Mouse (Mus musculus) heart, adult 8-10 months (tissue): ENCODE results near the gene Pyurf. TPM values are rescaled to one million over a fixed set of nuclear protein-coding genes. Genes with fewer than 3 reads are reported as not detected.

Experiments
- DNase-seq: peaks from one replicate; pipeline ENCODE4 v3.0.0; 2022; ENCODE audit warnings: low spot score
- total RNA-seq, 4 experiments: library from RNA; stranded (reverse); gene quantifications; 2 replicates each; pipeline ENCODE4 v1.2.4; 2022

Pyurf gene
- 10 to 100 TPM; 21.8 to 24.4 (median 23.9) TPM for total RNA-seq

DNA sequence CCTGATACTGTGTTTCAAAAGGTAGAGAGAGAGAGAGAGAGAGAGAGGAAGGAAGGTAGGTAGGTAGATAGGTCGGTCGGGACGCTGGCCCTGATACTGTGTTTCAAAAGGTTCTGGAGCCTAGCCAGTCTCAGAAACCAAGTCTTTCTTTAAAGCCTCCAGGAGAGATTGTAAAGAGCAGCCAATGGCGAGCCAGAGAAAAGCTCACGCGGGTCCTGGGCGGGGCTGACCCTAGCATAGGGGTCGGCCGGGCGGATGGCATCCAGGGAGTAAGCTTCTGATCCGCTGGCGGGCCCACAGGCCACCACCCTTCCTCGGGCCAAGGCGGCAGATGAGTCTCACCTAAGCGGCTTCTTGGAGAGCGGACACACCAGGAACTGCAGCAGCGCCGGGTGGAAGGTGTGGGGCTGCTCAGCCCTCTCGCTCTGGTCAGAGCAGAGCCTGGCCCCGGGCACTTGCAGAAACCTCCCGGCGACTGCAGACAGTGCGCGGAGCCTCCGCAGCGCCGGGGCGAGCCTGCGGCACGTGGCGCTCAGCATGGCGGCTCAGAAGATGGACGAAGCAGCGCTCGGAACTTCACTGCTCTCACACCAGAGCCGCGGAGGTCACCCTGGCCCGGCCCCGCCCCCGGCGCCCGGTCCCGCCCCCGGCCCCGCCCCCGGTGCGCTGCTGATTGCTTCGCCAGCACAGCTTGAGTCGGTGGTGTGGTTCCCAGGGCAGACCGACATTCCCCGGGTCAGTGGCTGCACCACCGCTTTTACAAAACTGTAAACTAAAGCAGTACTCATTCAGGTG, at the start of gene Pyurf:
Pyurf (minus strand) TSS at position 612 of the 795 bp plus-strand sequence.
- DNase-seq, result peak; percentile 89

DNA sequence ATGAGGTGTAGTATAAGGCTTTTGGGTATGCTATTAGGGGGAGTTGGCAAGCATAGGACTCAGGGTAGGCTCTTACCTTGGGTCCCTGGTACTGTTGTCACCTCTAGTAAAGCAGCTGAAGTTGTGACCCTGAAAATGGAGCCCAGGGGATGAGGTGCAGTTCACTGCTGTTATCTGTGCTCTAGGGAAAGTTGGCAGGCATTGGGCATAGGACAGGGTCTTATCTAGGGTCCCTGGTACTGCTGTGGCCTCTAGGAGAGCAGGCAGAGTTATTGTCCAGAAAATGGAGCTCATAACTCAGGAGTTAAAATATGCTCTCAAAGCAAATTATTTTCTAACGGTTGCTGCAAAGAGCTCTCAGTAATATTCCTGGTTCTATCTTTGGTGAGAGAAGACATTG, 29.5 kb upstream of the Pyurf start:
- no peak for DNase-seq

GRCm38 (mm10) chr6:57711726-57712125, 19.8 kb upstream of the Pyurf start:
- DNase-seq, result no peak

DNA sequence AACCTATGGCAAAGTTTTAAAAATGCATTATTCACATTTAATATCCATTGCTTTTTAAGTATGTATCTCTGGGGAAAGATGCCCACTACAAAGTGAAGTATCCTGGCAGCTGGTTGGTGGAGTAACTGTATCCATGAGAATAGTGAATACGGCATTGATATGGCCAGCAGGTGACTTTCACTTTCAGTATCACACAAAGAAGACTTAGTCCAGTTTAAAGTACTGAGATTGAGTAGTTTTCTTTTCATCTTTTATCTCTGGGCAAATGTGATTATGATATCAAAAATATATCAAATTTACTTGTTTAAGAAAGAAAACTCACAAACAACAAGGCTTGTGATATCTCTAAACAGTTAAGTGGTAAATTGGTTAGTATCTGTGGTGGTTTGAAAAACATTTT, 14.8 kb upstream of the Pyurf start:
- DNase-seq, result peak; percentile 21

GRCm38 (mm10) chr6:57703703-57704102, 11.8 kb upstream of the Pyurf start:
- DNase-seq, result peak; percentile 21

GRCm38 (mm10) chr6:57702743-57703499, 11.0 kb upstream of the Pyurf start:
- DNase-seq, result peak; percentile 97

- peak; percentile 21 for DNase-seq
Observed at GRCm38 (mm10) chr6:57702376-57702742, 10.5 kb upstream of the Pyurf start, which contains the start of gene Lancl2. Lancl2 (plus strand) TSS chr6:57702540.

DNA sequence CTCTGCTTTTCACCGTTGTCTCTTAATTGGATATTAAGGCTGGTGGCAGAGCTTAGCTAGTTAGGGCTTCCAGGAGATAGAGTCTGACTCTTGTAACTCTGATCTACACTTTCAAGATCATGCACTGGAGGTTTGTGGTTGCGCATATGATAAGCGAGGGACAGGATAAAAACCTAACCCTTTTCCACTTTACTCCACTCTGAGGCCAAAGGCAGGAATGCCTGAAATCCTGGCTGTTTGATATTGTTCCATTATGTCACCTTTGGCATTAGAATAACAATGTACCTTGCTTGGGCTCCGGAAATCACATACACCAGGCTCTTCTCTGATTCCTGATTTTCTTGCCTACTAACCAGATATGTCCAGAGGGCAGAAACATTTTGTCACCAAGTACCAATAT, 9.8 kb upstream of the Pyurf start:
- DNase-seq, result no peak

DNA sequence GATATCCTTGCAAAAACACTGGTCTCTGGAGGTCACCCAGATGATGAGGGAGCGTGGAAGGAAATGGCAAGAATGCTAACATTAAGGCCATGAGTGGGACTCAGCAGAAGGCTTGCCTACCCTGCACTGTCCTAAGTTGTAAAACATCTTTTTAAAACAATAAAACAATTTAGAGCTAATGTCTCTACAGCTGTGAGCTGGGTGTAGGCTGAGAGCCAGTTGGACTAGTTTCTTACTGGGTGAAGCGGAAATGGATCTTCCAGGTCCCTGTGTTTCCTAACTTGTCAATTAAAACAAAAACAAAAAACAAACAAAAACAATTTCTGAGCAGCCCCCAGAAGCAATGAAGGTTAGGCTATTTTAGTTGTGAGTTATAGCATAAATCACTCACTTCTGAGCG, 1.2 kb upstream of the Pyurf start:
- no peak for DNase-seq

DNA sequence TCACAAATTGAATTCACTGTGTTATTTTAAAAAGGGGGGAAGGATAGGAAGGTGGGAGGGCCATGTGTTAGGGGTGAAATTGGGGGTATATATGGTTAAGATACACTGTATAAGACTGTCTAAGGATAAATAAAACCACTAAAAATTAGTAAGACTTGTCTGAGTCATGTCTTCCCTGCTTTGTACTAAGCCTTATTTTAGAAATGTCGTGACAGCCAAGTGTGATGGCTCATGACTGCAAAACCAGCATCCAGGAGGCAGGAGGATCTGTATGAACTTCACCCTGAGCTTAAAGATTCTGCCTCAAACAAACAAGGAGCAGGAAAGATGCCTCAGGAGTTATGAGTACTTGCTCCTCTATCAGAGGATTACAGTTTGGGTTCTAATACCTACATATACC, 7.7 kb downstream of the Pyurf start:
- DNase-seq, result no peak

GRCm38 (mm10) chr6:57661295-57661694, 30.6 kb downstream of the Pyurf start:
- no peak for DNase-seq

DNA sequence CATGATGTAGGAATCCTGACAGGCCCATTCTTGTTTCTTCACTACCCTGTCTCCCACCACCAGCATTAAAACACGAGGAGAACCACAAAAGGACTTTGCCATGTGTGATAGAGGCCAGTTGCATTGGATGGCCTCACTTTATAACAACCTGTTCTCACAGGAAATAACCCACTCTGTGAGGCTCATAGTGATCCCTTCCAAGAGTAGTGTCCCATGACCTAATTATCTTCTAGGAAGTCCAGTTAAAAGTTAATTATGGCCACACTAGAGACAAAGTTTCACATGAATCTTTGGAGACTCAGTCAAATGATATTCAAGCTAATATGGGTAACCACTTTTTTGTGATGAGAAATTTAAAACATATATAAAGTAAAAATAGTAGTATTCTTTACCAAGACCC, 44.6 kb downstream of the Pyurf start:
- no peak for DNase-seq

- DNase-seq, result peak; percentile 34
Observed at GRCm38 (mm10) chr6:57641789-57642188, 50.1 kb downstream of the Pyurf start.

DNA sequence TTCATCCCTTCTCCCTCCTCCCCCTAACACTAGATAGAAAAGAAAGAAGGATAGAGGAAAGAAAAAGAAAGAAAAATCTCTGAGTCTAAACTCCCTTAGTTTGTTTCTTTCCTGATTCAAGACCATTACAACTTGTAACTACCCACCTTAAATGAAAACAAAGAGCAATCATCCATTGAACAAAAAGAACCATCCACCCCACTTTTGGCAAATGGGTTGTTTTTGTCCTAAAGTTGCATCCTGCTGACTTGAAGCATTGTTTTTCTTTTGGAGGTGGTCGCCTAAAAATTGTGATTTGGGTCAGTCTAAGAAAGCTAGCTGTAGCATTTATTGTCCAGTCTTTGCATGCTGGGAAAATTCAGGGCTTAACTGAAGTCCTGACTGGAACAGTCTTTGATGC, 52.3 kb downstream of the Pyurf start:
- DNase-seq, result no peak

Other genes starting within 250 kb of the Pyurf start
- gene Ppm1k, start 156.6 kb downstream of the Pyurf start, total RNA-seq, result 100 to 1,000 TPM in 3 of 4 experiments, 10 to 100 TPM in 1; 92.8 to 122 (median 105) TPM
- gene Herc6, start 111.1 kb downstream of the Pyurf start, total RNA-seq, result 1 to 10 TPM; 1.7 to 3.4 (median 2.9) TPM
- 10 to 100 TPM; 12.5 to 14.7 (median 13.5) TPM for gene Lancl2, start 10.5 kb upstream of the Pyurf start, total RNA-seq
- gene Vopp1, start 133.1 kb upstream of the Pyurf start, total RNA-seq, result 10 to 100 TPM; 19.0 to 22.8 (median 20.4) TPM
- not detected for gene Vmn1r21, start 158.3 kb upstream of the Pyurf start, total RNA-seq
- gene Vmn1r22, start 215.9 kb upstream of the Pyurf start, total RNA-seq, result not detected
- gene Vmn1r23, start 234.8 kb upstream of the Pyurf start, total RNA-seq, result not detected